Mouse (Mus musculus): Measurements from ENCODE around the gene Ttll1.

The Ttll1 gene

GRCm38 (mm10) chr15:83455637-83456036 lies 55.1 kb downstream of the Ttll1 start:
- DNase-seq (ENCODE audit: low spot score in 2 of 2) = no peak

- no peak for DNase-seq (ENCODE audit: low spot score in 2 of 2)
Measured at GRCm38 (mm10) chr15:83455034-83455433, 55.7 kb downstream of the Ttll1 start.

- DNase-seq (ENCODE audit: low spot score in 2 of 2) = no peak
Measured at GRCm38 (mm10) chr15:83454419-83454818, 56.3 kb downstream of the Ttll1 start.

GRCm38 (mm10) chr15:83453879-83454278 lies 56.8 kb downstream of the Ttll1 start:
- DNase-seq (ENCODE audit: low spot score in 2 of 2) = no peak

- no peak for DNase-seq (ENCODE audit: low spot score in 2 of 2)
Measured at GRCm38 (mm10) chr15:83452219-83452760, 58.4 kb downstream of the Ttll1 start.

GRCm38 (mm10) chr15:83451621-83452210 lies 59.0 kb downstream of the Ttll1 start:
- no peak for DNase-seq (ENCODE audit: low spot score in 2 of 2)

DNA sequence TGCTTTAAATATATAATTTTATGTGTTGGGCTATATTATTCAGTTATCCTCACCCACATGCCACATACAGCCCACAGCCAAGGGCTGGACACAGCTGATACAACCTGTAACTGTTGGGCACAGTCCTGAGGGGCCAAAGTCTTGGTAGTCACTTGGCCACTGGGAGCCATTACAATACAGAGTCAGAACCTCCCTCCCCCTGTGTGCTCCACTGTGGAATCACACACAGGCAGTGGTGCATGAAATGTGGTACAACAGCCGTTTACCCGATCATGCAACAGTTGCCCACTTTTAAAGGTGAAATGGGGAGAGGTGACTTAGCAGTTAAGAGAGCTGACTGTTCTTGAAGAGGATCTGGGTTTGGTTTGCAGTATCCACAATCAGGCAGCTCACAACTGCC lies 60.7 kb downstream of the Ttll1 start:
- DNase-seq (ENCODE audit: low spot score in 2 of 2) = no peak

- peak in 1 of 2 experiments; percentile 64 for DNase-seq (ENCODE audit: low spot score in 2 of 2)
Measured at GRCm38 (mm10) chr15:83448646-83449045, 62.0 kb downstream of the Ttll1 start.

DNA sequence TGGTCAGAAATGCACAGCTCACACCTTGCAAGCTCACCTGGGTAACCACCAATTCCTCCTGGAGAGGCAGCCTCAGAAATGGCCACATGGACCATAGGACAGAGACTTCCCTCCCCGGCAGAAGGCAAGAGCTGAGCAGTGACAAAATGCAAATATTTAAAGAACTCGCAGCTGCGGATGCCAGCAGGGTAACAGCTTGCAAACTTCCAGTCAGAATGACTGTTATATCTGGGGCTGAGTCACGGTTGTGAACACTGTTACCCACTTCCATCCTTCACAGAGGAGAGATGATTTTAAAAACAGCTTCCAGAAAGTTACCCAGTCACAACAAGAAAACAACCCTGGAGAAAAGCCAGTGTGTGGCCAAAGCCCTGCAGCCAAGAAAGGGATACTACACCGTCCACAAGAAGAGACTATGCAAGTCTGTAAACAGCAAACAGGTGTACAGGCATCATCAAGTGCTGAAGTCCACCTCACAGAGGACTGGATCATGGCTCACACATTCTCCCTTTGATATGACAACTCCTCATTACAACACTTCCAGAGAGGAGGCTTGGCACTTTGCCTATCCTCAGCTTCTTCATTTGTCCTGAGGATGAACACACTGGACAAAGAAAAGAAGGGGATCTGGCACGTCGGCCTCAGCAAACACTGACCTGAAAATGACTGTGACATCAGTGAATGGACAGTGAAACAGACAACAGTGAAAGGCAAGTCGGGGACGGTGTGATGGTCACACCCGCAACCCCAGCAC lies 62.7 kb downstream of the Ttll1 start:
- no peak for DNase-seq (ENCODE audit: low spot score in 2 of 2)

DNA sequence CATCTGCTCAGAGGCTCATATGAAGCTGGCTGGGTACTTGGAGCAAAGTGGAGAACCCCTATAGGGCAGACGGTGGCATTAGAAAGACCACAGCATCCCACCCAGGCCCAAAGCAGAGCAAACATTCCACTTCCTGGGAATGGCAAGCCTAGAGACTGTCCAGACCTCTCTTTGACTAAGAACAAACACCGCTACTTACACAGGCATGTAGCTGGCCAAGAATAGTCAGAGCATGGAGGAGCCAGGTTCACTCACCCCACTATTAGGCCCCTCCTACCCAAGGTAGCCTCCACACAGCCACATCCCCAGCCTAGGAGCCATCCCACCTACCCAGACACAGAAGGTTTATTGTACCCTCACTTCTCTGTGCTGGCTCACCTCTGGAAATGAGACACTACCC lies 64.8 kb downstream of the Ttll1 start:
- no peak for DNase-seq (ENCODE audit: low spot score in 2 of 2)

DNA sequence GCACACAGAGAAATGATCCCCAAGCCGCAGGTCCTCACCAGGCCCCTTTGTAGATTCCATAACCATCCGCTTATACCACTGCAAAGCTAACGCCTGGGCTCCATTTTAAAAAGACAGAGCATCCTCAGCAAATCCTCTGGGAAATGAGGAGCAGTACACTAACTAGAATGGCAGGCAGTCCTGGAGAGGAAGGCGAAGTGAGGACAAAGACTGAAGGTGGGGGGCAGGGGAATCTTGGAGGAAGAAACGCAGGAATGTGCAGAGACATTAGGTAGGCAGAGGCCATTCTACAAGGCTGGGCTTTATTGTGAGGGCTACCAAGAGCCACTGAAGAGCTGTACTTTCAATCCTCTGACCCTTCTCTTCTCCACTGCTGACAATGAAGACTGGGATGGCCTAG lies 65.3 kb downstream of the Ttll1 start:
- no peak for DNase-seq (ENCODE audit: low spot score in 2 of 2)

DNA sequence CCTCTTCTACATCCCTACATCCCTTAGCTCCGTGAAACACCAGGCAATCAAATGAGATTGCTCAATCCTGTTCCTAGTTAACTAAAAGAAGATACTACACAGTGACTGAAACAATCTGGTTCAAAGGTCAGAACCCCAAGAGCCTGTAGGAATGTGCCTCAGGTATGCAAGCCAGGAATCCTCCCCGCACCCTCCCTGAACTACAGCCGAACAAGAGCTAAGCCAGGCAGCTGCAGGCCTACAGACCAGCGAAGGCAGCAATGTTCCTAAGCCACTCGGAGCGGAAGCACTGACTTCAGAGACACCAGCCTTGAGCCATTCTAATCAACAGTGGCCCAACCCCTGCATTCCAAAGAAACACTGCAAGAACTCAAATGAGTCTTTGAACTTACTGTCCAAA lies 66.3 kb downstream of the Ttll1 start:
- no peak for DNase-seq (ENCODE audit: low spot score in 2 of 2)

GRCm38 (mm10) chr15:83442495-83443037 lies 68.1 kb downstream of the Ttll1 start:
- no peak for DNase-seq (ENCODE audit: low spot score in 2 of 2)

DNA sequence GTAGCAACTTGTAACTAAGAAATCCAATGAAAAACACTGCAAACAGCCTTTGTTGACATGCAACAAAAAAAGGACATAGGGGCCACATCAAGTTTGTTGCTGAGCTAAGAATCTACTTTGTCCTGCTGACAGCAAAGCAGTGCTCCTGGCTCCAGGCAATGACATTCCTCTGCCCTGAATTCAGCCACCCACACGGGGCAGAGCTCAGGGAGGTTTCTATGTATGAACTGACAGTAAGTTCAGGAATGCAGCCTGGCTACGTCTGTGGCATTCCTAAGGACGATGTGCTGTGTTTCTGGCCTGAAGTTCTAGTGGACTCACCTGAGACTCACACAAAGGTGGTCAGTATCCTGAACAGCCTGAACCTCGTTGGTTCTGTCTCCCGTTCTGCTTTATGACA lies 70.0 kb downstream of the Ttll1 start:
- DNase-seq (ENCODE audit: low spot score in 2 of 2) = no peak

DNA sequence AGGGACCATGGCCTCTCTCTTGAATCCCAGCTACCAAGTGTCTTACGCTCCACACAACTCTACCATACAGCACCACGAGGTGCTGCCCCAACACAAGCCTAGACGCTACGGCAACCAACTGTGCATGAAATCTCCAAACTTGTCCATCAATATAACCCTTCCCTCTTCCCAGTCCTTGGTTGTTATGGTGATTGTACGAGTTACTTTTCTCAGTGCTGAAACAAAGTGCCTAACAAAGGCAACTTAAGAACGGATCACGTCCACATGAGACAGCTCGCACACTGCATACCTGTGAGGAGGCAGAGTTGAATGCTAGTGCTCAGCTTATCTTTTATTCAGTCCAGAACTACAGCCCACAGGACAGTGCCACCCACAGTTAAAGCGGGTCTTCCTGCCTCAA lies 74.2 kb downstream of the Ttll1 start:
- DNase-seq (ENCODE audit: low spot score in 2 of 2) = no peak

GRCm38 (mm10) chr15:83435324-83436090 lies 75.2 kb downstream of the Ttll1 start:
- DNase-seq (ENCODE audit: low spot score in 2 of 2) = no peak

- DNase-seq (ENCODE audit: low spot score in 2 of 2) = no peak
Measured at GRCm38 (mm10) chr15:83434692-83435091, 76.0 kb downstream of the Ttll1 start.
